Mouse (Mus musculus) C2C12 (cell line): ENCODE results near the gene Sgca. TPM values are rescaled to one million over a fixed set of nuclear protein-coding genes. Genes with fewer than 3 reads are reported as not detected.

Experiments
- H3K27me3 ChIP-seq: one replicate; pipeline ENCODE4 v1.6.1; 2011; ENCODE audit not compliant: control insufficient read depth, insufficient read depth, insufficient read length
- H3K36me3 ChIP-seq: one replicate; pipeline ENCODE4 v1.6.1; 2011; ENCODE audit not compliant: control insufficient read depth, insufficient read depth
- H3K4me3 ChIP-seq: one replicate; pipeline ENCODE4 v1.5.1; 2011; ENCODE audit warnings: mild to moderate bottlenecking, control low read depth; ENCODE audit not compliant: poor library complexity, insufficient read depth, severe bottlenecking
- H3K79me2 ChIP-seq: one replicate; pipeline ENCODE4 v1.6.1; 2011; ENCODE audit not compliant: control insufficient read depth, insufficient read depth
- H3K79me3 ChIP-seq: one replicate; pipeline ENCODE4 v1.6.1; 2011; ENCODE audit warnings: low read depth, control low read depth
- H3ac ChIP-seq: one replicate; pipeline ENCODE3; 2011; ENCODE audit warnings: low read depth; ENCODE audit not compliant: control insufficient read depth, insufficient read length
- CEBPB ChIP-seq: IDR thresholded peaks from one replicate; pipeline ENCODE4 v1.6.1; 2011; ENCODE audit warnings: low read depth, mild to moderate bottlenecking, control low read depth, moderate library complexity
- CTCF ChIP-seq: IDR thresholded peaks from one replicate; pipeline ENCODE4 v1.5.1; 2011; ENCODE audit not compliant: control insufficient read depth, insufficient read depth, insufficient read length
- FOSL1 ChIP-seq: IDR thresholded peaks from one replicate; pipeline ENCODE4 v1.8.0; 2011; ENCODE audit warnings: mild to moderate bottlenecking, low read length; ENCODE audit not compliant: poor library complexity, insufficient read depth, severe bottlenecking
- MAX ChIP-seq: IDR thresholded peaks from one replicate; pipeline ENCODE4 v1.6.1; 2011; ENCODE audit warnings: mild to moderate bottlenecking, control low read depth
- MYOD1 ChIP-seq: IDR thresholded peaks from one replicate; pipeline ENCODE4 v1.6.1; 2011; ENCODE audit warnings: low read depth; ENCODE audit not compliant: control insufficient read depth, insufficient read length
- MYOG ChIP-seq: IDR thresholded peaks from one replicate; pipeline ENCODE4 v1.6.1; 2011; ENCODE audit not compliant: control insufficient read depth, insufficient read length; ENCODE audit errors: extremely low read depth
- USF1 ChIP-seq: IDR thresholded peaks from one replicate; pipeline ENCODE4 v1.6.1; 2011; ENCODE audit warnings: low read depth, mild to moderate bottlenecking, control low read depth, moderate library complexity
- polyA plus RNA-seq: library from polyadenylated mRNA; unstranded; fragments of >200 nt; fragmentation: generic; extraction: Trizol; gene quantifications from one replicate; pipeline ENCODE4 v1.2.1, GENCODE M21; 2012; ENCODE audit warnings: missing spikeins

Sgca gene
- polyA plus RNA-seq, 1 experiment, result 5.3 TPM

DNA sequence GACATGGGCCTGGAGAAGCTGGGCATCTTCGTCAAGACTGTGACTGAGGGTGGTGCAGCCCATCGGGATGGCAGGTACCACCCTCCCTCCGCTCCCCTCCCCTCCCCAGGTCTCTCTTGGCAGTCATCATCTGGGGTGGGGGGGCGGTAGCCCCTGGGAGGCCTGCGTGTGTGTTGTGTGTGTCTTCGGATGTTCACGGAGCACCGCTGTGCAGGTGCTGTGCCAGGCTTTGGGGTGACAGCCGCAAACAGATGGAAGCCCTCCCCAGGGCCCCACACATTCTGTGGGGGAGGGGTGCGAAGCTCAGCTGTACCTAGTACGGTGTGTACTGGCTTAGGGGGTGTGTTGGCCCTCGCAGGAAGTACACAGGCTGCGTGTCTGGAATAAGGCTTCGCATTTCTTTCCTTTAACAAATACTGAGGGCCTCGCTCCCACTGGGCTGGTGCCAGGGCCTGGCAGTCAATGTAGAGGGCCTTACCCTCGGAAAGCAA is 22.0 kb upstream of the Sgca start:
- Histone ChIP-seq H3K79me3 (peaks cover 30% of the 10 kb centered on the region), H3K36me3 (peaks cover 66% of the 10 kb centered on the region), H3K27me3 (no peaks in the 10 kb centered on the region), H3ac (no peak overlapping the region), H3K4me3 (no peak overlapping the region), H3K79me2 (peaks cover 39% of the 10 kb centered on the region)
- TF ChIP-seq USF1, result no peak
- TF ChIP-seq CTCF, result no peak
- no peak for TF ChIP-seq MAX
- TF ChIP-seq MYOG, result no peak
- no peak for TF ChIP-seq MYOD1
- TF ChIP-seq FOSL1, result no peak
- TF ChIP-seq CEBPB, result no peak

DNA sequence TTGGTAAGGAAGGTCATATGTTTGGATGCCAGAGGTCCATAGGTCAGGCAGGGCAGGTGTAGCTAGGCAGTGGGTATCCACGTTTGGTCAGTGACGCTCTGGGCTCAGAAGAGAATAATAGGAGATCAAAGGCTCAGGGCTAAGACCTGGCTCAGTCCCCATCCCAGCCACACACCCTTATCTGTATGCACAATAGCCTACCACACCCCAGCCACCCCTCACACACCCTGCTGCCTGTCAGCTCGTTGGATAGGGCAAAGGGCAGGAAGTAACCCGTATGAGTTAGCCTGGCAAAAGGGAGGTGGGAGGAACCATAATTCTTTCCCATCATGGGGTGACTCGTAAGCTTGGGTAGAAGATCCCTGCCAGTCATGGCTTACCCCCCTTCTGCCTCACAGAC is 21.5 kb upstream of the Sgca start:
- no peak overlapping the region for H3K4me3 ChIP-seq
- peaks cover 44% of the 10 kb centered on the region for H3K79me2 ChIP-seq
- H3ac ChIP-seq, result no peak overlapping the region
- H3K36me3 ChIP-seq, result peaks cover 63% of the 10 kb centered on the region
- TF ChIP-seq MAX, result no peak
- no peak for TF ChIP-seq USF1
- no peak for TF ChIP-seq MYOD1
- TF ChIP-seq FOSL1, result no peak
- no peak for TF ChIP-seq MYOG
- TF ChIP-seq CTCF, result no peak
- no peak for TF ChIP-seq CEBPB
- no peaks in the 10 kb centered on the region for H3K27me3 ChIP-seq
- H3K79me3 ChIP-seq, result peaks cover 33% of the 10 kb centered on the region

DNA sequence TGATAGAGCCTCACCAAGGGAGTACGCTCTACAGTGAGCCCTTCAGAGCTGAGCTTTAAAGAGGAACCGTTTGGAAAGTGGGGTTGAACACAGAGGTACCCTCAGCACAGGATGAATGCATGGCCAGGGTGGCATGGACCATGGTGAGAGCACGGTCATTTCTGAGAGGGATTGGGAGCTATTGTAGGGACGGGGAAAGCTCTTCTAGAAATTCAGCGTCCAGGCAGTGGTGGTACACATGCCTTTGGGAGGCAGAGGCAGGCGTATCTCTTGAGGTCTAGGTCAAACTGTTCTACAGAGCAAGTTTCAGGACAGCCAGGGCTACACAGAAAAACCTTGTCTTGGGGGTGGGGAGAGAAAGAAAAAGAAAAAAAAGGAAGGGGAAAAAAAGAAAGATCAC is 20.9 kb upstream of the Sgca start:
- H3K36me3 ChIP-seq, result peaks cover 59% of the 10 kb centered on the region
- peaks cover 50% of the 10 kb centered on the region for H3K79me2 ChIP-seq
- TF ChIP-seq CTCF, result no peak
- TF ChIP-seq MAX, result no peak
- TF ChIP-seq MYOG, result no peak
- TF ChIP-seq CEBPB, result no peak
- no peaks in the 10 kb centered on the region for H3K27me3 ChIP-seq
- H3ac ChIP-seq, result no peak overlapping the region
- H3K79me3 ChIP-seq, result peaks cover 39% of the 10 kb centered on the region
- no peak overlapping the region for H3K4me3 ChIP-seq

DNA sequence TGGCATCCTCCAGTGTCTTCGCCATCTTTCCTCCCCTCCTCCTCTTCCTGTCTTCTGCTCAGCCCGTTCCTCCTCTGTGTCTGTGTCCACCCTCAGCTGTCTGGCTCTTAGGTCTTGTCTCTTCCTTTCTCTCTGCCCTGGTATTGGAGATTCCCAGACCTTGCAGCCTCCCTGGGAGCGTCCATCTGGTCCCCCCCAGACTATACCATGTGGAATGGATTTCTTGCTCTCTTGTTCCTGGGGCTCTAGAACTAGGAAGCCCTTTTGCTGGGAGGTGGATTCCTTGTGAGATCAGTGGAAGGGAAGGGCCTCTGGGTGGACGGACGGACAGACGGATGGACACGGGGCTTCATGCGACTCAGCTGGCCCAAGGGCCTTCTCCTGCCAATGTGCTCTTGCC is 20.0 kb upstream of the Sgca start:
- H3K36me3 ChIP-seq, result peaks cover 50% of the 10 kb centered on the region
- peaks cover 41% of the 10 kb centered on the region for H3K79me3 ChIP-seq
- peaks cover 59% of the 10 kb centered on the region for H3K79me2 ChIP-seq
- no peaks in the 10 kb centered on the region for H3K27me3 ChIP-seq
- no peak for TF ChIP-seq MAX
- TF ChIP-seq FOSL1, result no peak
- no peak for TF ChIP-seq CEBPB
- no peak for TF ChIP-seq USF1
- TF ChIP-seq MYOD1, result no peak
- no peak for TF ChIP-seq CTCF
- TF ChIP-seq MYOG, result no peak
- H3K4me3 ChIP-seq, result no peak overlapping the region
- no peak overlapping the region for H3ac ChIP-seq

DNA sequence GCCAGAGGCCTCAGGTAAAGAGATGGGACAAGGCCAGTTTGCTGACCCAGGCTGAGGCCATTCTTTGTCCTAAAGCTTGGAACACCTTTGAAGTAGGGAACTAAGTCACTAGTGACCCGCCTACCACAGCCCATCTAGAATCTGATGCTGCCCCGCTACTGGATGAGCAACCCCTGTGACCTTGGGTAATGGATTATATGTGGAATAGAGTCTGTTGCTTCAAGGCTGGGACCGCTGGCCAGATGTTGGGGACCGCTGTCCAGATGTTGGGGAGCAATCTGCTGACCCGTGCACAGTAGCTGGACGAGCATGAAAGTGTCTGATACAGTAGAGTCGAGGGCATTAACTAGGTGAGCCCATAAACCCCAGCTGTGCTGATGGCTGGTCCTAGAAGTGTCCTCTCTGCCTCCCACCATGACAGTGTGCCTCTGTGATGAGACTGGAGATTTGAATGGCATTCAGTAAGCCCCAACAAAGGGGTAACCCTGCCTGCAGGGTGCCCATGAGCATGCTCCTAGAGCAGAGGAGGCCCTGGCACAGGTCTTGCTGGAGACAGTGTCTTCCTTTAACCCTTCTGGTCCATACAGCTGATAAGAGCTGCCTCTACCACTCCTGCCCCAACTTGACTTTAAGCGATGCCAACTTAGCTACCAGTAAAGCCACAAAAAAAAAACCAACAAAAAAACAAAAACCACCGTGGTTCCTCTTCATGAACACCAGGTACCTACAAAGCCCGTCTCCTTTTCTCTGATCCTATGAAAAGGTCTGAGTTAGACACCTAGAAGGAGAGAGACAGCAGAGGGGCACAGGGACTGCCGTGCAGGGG is 19.0 kb upstream of the Sgca start:
- Histone ChIP-seq H3K4me3 (no peak overlapping the region), H3K36me3 (peaks cover 46% of the 10 kb centered on the region), H3K79me2 (peaks cover 62% of the 10 kb centered on the region), H3K27me3 (no peaks in the 10 kb centered on the region), H3K79me3 (peaks cover 41% of the 10 kb centered on the region), H3ac (no peak overlapping the region)
- no peak for TF ChIP-seq MYOG
- TF ChIP-seq CTCF, result no peak
- no peak for TF ChIP-seq MAX

DNA sequence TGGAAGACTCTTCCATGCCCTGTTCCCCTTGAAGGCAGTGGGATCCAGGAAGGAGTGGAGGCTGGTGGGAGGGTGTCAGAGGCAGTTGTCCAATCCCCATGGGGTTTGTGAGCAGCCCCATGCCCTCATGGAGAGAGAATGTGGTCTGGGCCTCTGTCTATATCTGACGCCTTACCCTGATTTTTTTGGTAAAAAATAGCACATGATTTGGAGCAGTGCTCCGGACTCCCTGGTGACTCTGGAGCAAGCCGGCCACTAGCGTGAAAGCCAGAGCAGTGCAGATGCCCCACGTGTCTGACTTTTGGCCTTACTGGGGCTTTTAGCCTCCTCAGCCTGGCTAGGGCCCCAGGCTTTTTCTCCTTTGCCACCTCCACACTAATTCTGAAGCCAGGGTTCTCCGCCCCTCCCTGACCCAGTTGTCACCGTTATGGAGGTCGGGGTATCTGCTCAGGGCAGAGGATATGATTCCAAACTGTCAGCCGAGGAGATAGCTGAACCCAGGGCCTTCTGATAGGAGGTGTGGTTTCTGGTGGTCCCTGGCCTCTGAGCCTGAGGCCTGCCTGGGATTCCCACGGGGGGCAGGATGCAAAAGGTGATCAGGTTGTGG is 18.2 kb upstream of the Sgca start:
- Histone ChIP-seq H3ac (no peak overlapping the region), H3K36me3 (peaks cover 46% of the 10 kb centered on the region), H3K79me3 (peaks cover 41% of the 10 kb centered on the region), H3K4me3 (no peak overlapping the region), H3K27me3 (no peaks in the 10 kb centered on the region), H3K79me2 (peaks cover 62% of the 10 kb centered on the region)
- no peak for TF ChIP-seq CTCF
